ENCODE assay signal across 12 mouse cellular contexts in genomic region chr8:48204114-48204837, GRCm38 (mm10).
DNase-seq lines count a peak whose midpoint lies in the region; ATAC-seq lines count a peak whose summit lies in the region.
"Had no signal": no experiment of that assay in that cellular context is flagged by ENCODE, and none has a peak within 500 bp of the region (broad histone marks: within the 10 kb centered on the region; RNA-seq: fewer than 3 reads in every experiment).

No protein-coding gene starts in this region.

- no peak overlapping the region for H3K9ac ChIP-seq in midbrain, embryonic 12.5 days (replicated peaks)
- H3K9ac ChIP-seq in hindbrain, embryonic 16.5 days (ENCODE audit: low read depth, low read length) = no peak overlapping the region; the same call in 1 of the 2 replicates
- no peak overlapping the region for H3K9ac ChIP-seq in neural tube, embryonic 15.5 days (replicated peaks)
- no peak overlapping the region for H3K9ac ChIP-seq in liver, embryonic 12.5 days

- H3K36me3 ChIP-seq in midbrain, embryonic 12.5 days = no peaks in the 10 kb centered on the region
- no peaks in the 10 kb centered on the region for H3K36me3 ChIP-seq in midbrain, embryonic 10.5 days
- H3K36me3 ChIP-seq in hindbrain, embryonic 16.5 days (ENCODE audit: control insufficient read depth, insufficient read depth, low read length) = no peaks in the 10 kb centered on the region
- H3K36me3 ChIP-seq in neural tube, embryonic 15.5 days = no peaks in the 10 kb centered on the region
- no peaks in the 10 kb centered on the region for H3K36me3 ChIP-seq in liver, embryonic 12.5 days

- H3K27me3 ChIP-seq in midbrain, embryonic 12.5 days = peaks cover 10% of the 10 kb centered on the region; the same call in 1 of the 2 replicates
- H3K27me3 ChIP-seq in midbrain, embryonic 10.5 days (ENCODE audit: low read depth, poor library complexity, severe bottlenecking) = no peaks in the 10 kb centered on the region
- H3K27me3 ChIP-seq in hindbrain, embryonic 16.5 days (replicated peaks; ENCODE audit: control insufficient read depth, insufficient read depth, low read length) = no peaks in the 10 kb centered on the region
- H3K27me3 ChIP-seq in neural tube, embryonic 15.5 days (replicated peaks) = 0 out of 2 replicates have a peak, but pooled peaks cover 2% of the 10 kb centered on the region
- no peaks in the 10 kb centered on the region for H3K27me3 ChIP-seq in liver, embryonic 12.5 days (replicated peaks)

- H3K4me3 ChIP-seq in midbrain, embryonic 12.5 days = no peak overlapping the region
- H3K4me3 ChIP-seq in midbrain, embryonic 10.5 days = no peak overlapping the region
- H3K4me3 ChIP-seq in hindbrain, embryonic 16.5 days (ENCODE audit: low read length) = no peak overlapping the region
- no peak overlapping the region for H3K4me3 ChIP-seq in neural tube, embryonic 15.5 days (replicated peaks)
- no peak overlapping the region for H3K4me3 ChIP-seq in liver, embryonic 12.5 days

- WGBS in midbrain, embryonic 12.5 days = 59% methylated on average over 13 of the region's 13 CpGs
- 77% methylated on average over 13 of the region's 13 CpGs for WGBS in midbrain, embryonic 10.5 days
- 42% methylated on average over 13 of the region's 13 CpGs for WGBS in hindbrain, embryonic 16.5 days
- 44% methylated on average over 13 of the region's 13 CpGs for WGBS in neural tube, embryonic 15.5 days
- WGBS in liver, embryonic 12.5 days (ENCODE audit: insufficient replicate concordance) = 80% methylated on average over 13 of the region's 13 CpGs

- no peaks in the 10 kb centered on the region for H3K9me3 ChIP-seq in midbrain, embryonic 12.5 days
- H3K9me3 ChIP-seq in midbrain, embryonic 10.5 days (replicated peaks) = no peaks in the 10 kb centered on the region
- no peaks in the 10 kb centered on the region for H3K9me3 ChIP-seq in hindbrain, embryonic 16.5 days (ENCODE audit: control insufficient read depth, low read length)
- H3K9me3 ChIP-seq in neural tube, embryonic 15.5 days (replicated peaks) = no peaks in the 10 kb centered on the region
- no peaks in the 10 kb centered on the region for H3K9me3 ChIP-seq in liver, embryonic 12.5 days (replicated peaks)

- DNase-seq in cerebellum, postnatal 25 days = peak; percentile 31 to 52
- DNase-seq in cerebellum, adult 11-12 months = no peak
- no peak for DNase-seq in midbrain, embryonic 10.5 days (ENCODE audit: low spot score)
- DNase-seq in embryo, embryonic 11 days = no peak
- DNase-seq: heart, postnatal 36 days; kidney, adult 9 months; lung, postnatal 14 days; thymus, postnatal 14 days had no signal

- H3K4me2 ChIP-seq in midbrain, embryonic 12.5 days (replicated peaks) = no peak overlapping the region
- H3K4me2 ChIP-seq in hindbrain, embryonic 16.5 days (ENCODE audit: low read length) = no peak overlapping the region; the same call in 1 of the 2 replicates
- H3K4me2 ChIP-seq in neural tube, embryonic 15.5 days = 0 out of 2 replicates have a peak overlapping the region, but pooled peaks have one; percentile 1
- H3K4me2 ChIP-seq in liver, embryonic 12.5 days = no peak overlapping the region

- no peak overlapping the region for H3K27ac ChIP-seq in midbrain, embryonic 12.5 days (replicated peaks)
- H3K27ac ChIP-seq in midbrain, embryonic 10.5 days (replicated peaks) = no peak overlapping the region; the same call in 1 of the 2 replicates
- no peak overlapping the region for H3K27ac ChIP-seq in hindbrain, embryonic 16.5 days (ENCODE audit: low read depth, low read length)
- no peak overlapping the region for H3K27ac ChIP-seq in neural tube, embryonic 15.5 days (replicated peaks)
- no peak overlapping the region for H3K27ac ChIP-seq in liver, embryonic 12.5 days

- peaks cover 4% of the 10 kb centered on the region; the same call in 1 of the 2 replicates for H3K4me1 ChIP-seq in midbrain, embryonic 12.5 days
- peaks cover 35% of the 10 kb centered on the region for H3K4me1 ChIP-seq in midbrain, embryonic 10.5 days
- peaks cover 4% of the 10 kb centered on the region for H3K4me1 ChIP-seq in hindbrain, embryonic 16.5 days (ENCODE audit: control insufficient read depth, insufficient read depth, low read depth, low read length)
- H3K4me1 ChIP-seq in neural tube, embryonic 15.5 days = peaks cover 14% of the 10 kb centered on the region
- no peaks in the 10 kb centered on the region for H3K4me1 ChIP-seq in liver, embryonic 12.5 days

- ATAC-seq in midbrain, embryonic 12.5 days (ENCODE audit: low FRiP score, low read depth) = peak; percentile 77
- peak; percentile 87 for ATAC-seq in hindbrain, embryonic 16.5 days
- peak; percentile 55; the same call in 1 of the 2 replicates for ATAC-seq in neural tube, embryonic 15.5 days (ENCODE audit: low FRiP score)
- ATAC-seq in liver, embryonic 12.5 days = no peak

Comparison
In these comparisons a context has a peak if more than half of its experiments do, and no peak if none do; other contexts are left out.
1. DNase-seq: peak in cerebellum, postnatal 25 days (2 of 2); none in cerebellum, adult 11-12 months (single experiment), midbrain, embryonic 10.5 days (single experiment) and embryo, embryonic 11 days (single experiment).